Mouse (Mus musculus) embryo, embryonic 9.5 days (tissue): ENCODE data around the gene Blcap.
A peak's percentile ranks its signal among the peaks of the same experiment; 100 is the strongest.

ENCODE experiments used
- DNase-seq: peaks from one replicate; pipeline ENCODE4 v3.0.0-alpha.2; 2017; ENCODE audit errors: extremely low spot score

The Blcap gene

DNA sequence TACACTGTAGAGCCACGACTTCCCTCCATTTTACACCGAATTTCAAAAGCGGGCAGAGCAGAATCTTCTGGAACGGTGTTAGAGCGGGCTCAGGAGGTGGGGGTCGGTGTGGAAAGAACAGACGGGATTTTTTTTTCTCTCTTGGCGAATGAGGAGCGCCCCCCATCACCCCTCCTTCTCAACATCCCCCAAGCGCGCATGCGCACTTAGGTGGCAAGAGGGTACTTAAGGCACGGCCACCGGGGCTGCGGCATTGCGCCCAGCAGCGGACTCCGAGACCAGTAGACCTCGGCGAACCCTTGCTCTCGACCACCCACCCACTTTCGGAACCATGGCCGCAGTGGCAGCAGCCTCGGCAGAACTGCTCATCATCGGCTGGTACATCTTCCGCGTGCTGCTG, 11.2 kb downstream of the Blcap start, which contains the start of gene Nnat:
Gene Nnat, plus strand, starts transcription at position 221 of the 400 bp plus-strand sequence.
- peak; percentile 87 for DNase-seq

DNA sequence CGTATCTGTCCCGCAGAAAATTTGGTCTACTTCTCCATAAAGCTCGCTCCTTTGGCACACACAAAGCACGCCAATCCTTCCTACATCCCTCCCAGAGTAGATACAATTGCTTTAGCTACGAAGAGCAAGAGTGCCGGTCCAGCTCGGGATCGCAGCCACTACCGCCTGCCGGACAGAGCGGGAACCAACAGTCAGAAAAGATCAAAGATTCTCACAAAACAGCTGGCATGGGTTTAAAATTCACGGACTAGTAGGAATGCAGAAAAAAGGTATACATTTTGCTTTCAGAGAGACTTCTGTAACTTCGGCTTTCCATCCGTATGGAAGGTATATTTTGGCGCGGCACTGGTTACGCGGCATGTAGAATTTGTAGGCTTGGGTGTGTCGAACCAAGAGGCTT, 11.6 kb downstream of the Blcap start:
- peak; percentile 44 for DNase-seq

DNA sequence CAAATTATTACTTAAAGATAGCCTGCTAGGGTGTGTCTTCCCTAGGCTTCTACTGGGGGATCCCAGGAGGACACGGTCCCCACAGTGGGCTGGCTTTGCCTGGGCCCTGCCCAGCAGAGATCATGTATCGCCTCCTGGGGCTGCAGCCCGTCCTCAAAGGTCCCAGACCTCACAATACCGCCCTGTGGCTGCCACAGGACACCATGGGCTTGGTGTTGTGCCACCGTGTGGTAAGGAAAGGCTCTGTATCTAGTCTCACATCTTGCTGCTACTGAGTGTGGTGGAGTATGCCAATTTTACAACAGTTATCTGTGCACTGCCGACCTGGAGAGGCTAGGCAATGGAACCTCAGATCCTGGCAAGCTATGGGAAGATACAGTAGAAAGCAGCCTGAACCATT, 12.6 kb downstream of the Blcap start:
- DNase-seq: no peak

DNA sequence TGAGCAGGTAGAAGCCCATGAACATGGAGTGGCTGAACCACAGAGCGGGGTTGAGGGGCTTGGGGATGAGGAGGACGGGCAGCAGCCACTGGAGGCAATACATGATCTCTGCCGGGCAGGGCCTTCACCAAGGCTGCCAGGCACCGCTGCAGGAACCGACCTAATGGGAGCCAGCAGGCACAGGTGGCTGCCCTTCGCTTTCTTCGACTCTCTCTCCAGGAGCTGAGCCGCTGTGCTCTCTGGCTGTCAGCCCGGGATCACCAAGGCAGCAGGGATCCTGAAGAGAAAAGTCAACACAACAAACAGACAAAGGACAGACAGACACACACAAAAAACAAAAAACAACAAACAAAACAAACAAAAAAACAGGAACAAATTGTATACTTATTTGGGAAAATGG, 13.0 kb downstream of the Blcap start:
- DNase-seq: no peak

DNA sequence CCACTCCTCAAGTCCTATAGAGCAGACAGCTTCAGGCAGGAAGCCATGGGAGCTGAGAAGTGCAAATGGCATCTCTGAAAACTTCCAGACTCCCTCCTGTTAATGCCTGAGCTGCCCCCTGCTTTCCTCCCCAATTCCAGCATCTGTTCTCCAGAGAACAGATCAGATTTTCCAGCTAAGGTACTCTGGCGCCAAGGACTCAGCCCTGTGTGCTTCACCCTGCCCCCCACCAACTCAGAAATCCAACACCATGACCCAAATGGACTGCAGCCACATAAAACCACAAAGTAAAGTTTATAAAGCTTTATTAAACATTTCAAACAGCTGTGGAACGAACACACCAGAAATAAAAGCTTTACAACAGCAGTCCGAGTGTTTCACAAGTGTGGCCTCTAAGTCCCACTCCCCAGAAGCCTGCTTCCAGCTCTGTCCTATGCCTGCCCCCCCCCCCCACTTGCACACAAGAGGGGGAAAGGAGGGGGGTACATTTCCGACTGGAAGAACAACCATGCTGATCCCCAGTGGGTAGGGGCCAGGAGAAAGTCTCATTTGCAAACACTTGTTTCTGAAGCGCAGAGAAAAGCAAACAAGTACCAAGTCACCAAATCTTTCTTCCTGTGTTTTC, 14.9 kb downstream of the Blcap start:
- DNase-seq: no peak

DNA sequence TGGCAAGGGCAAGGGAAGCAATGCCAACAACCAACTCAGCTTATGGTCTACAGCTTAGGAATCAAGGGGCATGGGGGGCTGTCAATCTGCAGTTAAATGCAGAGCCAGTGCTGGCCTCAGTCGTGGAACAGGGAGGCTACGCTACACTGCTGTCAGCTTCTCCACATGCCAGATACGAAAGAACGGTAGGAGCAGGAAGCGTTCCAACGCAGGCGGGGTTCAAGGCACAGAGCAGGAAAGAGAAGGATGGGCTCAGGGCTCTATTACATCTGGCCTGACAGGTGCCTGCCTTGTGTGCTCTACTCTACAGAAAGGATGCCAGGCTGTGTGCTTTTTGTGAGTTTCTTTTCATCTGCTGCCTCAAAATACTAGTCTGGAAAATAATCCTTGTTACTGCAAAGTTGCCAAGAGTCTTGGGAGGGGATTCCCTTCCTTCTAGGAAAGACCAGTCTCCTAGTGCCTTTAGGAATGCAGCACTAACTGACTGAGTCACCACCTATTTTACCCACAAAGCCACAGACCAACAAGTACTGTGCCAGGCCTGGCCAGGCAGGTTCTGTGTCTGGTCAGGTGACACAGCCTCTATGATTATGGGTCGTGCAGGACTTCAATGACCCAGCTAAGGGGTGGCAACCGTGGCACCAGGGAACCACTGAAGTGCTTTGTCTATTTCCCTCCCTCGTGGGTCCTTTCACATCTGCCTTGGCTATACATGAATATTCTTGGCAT, 18.8 kb downstream of the Blcap start:
- DNase-seq: no peak

DNA sequence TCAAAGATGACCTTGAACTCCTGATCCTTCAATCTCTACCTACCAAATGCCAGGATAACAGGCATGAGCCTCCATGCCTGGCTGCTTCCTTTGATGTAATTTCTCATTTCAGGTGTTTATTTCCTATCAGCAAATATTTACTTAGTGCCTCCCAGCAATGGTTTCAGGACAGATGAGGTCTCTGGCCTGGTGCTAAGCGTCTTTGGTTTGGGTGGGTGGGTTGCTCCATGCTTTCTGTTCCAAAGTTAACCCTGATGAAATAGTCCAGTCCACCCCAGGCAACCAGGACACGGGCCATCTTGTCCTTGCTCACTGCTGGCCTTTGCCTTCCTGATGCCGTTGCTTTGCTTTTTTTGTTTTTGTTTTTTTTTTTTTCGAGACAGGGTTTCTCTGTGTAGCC, 20.8 kb downstream of the Blcap start:
- no peak for DNase-seq

DNA sequence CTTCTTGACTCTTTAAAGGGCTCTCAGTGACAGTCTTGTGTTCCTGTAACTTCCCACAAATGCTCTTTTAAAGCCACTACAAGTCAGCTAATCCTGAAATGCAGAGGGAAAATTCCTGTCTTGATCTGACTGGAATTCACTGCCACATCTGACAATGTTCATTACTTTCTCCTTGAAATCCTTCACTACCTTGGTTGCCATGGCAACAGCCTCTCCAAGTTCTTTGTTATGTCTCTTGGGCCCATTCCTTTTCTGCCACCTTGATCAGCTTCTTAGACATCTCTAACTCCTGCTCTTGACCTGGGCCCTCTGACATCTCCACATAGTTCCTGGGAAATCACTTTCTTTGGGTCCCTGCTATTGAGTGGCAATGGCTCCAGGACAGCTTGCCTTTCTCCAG, 24.4 kb downstream of the Blcap start:
- no peak for DNase-seq

DNA sequence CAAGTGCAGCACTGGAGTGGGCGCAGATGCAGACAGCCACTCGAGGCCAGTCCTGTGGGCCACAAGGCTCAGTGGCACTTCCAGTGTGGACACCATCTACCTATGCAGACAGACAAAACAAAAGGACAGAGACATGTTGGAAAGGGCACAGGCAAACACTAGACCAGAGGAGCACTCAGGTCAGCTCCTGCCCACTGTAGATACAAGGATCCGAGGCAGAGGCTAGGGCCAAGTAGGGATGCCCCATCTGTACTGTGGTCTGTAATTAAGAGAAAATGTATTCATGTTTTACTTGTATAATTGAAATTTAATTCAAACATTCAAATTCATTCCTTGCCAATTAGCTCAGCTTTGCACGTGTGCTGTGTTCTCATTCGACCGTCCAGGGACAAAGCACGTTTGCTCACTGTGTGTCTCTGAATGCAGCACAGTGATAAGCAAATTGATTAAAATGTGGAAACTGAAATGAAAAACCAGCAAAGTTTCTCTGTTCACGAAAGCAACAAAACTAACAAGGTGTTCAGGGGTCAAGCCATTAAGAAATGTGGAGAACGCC, 26.7 kb downstream of the Blcap start:
- no peak for DNase-seq

DNA sequence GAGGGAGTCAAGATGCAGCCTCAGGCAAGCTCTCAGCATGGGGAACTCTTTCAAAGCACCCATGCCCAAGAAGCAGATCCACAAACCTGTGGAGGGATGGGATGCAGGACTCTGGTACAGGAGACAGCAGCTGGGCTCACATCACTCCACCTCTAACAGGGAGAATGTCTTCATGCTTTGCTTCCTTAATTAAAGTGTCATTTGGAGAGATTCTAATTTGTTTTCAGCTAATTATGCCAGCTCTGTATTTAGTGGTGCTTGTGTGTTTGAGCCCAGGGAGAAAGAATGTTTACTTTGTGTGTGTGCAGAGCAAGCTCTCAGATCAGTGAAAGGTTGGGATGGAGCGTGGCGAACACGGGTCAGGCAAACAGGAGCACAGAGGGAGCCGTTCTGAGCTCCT, 28.7 kb downstream of the Blcap start:
- DNase-seq: no peak

DNA sequence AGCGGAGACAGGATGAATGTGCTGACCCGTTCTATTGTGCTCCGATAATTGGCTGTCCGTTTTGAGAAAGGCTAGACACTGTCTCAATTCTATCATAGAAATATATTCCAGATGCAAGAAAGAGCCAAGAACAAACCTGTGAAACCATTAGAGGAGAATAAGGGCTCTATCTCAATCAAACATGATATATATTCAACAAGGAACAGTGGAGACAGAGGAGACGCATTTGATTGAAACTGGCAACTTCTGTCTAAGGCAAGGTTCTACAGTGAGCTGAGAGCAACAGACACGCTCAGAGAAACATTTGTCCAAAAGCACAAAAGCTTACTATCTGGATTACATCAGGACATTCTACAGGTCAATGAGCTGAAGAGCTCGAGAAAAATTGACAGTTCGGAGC, 29.4 kb downstream of the Blcap start:
- DNase-seq: no peak

DNA sequence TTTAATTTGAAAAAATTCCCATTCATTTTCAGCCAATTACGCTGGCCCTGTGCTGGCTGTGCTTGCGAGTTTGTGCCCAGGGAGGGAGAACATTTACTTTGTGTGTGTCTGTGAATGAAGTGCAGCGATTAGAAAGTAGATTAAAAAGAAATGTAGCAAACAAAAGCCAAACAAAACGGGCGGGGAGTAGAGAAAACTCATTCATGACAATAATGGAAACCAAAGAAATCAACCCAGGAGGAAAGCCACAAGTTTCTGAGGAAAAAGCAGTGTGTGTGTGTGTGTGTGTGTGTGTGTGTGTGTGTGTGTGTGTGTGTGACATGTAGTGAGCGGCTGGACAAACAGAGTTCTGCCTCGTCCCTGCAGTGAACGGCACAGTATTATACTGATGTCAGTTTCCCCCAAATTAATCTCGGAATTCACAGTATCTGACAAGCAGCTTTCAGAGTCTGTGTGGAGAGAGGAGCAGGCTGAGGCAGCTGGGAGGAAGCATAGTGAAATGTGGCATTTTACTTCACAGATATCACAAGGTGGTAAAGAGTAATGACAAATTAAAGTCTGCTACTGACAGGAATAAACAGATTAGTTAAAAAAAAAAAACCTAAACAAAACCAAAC, 30.0 kb downstream of the Blcap start:
- DNase-seq: no peak

DNA sequence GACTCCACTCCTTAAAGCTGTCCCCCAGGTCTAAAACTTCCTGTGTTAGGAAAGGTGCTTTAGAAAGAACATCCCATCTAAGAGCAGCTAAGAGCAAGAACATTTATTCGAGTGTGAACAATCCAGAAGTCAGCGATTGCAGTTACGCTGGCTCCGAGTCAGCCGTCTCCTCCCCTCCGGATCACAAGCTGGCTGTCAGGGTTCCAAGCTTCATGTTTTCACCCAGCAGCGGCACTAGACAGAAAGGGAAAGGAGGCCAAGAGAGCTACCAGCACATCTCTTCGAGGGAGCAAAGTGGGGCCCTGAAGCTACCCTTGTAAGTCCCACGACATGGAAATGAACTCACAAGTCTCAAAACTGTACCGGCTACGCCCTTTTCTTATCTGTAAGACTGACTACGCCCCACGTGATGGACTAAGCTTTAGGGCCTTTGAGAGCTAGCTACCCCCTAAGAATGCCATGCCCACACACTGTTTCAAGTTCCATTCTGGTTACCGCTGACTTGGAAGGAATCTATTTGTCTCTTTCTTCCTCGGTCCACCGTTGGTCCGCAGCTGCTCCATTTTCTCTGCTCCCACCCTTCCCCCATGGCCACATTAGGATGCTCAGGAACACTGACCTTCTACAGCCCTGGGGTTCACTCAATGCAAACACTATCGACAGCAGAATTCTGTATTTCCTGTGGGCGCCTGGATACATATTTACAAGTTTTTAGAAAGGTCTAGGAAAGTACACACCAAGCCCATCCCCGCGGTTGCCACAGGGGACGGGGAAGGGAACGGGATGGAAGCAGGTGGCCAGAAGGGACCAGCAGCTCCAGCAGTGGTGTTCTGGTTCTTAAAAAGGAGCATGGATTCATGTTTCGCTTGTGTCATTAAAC, 30.8 kb downstream of the Blcap start:
- no peak for DNase-seq

DNA sequence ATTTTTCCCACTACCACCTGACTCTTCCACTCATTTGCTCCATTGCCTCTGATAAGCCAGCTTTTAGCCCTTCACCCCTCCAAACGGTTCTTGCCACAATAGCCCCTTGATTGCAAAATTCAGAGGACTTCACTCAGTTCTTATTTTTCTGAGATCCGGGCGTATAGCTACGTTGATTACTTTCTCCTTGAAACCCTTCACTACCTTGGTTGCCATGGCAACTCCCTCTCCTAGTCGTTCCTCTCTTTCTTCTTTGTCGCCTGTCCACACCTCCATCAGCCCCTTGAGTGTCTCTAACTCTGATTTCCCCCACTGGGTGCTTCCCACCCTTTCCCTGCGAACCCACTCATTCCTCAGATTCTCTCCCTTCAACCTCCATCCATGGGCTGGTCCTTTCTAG, 34.0 kb downstream of the Blcap start:
- DNase-seq: no peak

DNA sequence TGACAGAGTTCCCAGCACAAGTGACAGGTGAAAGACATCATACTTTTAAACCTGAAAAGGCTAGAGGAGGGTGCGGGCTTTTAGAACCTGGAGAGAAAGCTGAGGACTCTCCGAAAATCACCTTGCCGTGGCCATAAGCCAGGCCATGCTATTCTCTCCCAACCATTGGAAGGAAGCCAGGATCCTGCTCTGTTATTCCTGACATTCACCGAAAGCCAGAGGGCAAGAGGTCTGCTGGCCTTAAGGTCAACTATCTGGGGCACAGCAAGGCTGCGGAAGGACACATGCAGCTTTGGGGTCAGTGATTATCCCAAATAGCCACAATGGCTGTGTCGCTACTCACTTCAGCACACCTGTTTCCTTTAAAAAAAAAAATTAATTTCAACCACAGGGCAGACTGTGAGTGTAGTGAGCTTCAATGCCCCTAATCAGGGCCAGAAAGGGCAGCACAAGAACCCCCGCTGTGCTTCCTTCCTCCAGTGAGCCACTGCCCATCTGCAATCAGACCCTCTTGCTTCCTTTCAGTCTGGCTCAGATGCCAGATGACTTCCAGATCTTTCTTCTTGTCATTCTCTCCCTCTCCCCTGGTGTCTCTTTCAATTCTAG, 34.5 kb downstream of the Blcap start:
- peak; percentile 49 for DNase-seq

DNA sequence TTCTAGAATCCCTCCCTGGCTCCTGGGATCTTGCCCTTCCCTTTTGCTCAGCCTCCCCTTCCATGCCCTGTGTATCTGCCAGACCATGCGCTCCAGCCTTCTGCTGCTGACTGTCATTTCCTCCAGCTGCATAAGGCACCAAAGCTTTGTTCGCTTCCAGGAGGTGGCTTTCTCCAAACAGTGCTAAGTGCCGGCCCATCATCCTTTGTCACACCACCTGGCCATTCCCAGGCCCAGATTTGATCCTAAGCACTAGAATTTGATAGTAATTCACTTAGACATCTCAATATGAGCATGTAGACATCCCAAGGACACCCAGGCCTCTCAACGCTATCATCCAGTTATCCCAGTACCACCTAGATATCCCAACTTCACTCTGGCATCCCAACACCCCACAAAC, 36.9 kb downstream of the Blcap start:
- no peak for DNase-seq

DNA sequence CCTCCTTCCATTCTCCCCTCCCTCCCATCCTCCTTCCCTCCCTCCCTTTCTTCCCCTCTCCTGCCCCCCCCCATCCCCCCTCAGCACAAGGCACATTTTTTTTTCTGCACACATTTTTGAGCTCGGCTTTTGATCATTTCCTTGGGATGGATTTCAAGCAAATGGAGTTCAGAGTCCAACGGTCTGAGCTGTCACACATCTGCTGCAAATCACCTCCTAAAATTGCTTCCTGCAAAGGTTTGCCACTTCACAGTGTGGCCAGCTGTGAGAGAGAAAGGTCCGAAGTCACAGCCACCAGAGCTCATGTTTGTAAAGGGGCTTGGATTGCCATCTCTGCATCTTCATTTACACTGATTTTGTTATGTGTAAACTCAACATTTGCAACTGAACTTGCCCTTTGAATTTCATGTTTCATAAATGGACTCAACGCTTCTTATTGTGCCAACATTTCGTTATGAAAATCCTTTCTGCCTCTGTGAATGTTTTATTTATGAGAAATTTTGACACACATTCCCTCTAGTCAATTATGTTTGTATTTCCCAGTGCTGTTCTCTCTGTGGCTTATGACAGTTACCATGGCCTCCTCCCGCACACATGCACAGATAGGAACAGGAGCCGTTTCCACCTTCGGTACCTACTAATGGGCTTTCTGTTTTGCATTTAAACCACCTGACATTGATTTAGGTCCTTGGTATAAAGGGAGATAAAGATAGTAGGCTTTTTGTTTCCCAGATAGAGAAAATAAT, 39.2 kb downstream of the Blcap start:
- no peak for DNase-seq

DNA sequence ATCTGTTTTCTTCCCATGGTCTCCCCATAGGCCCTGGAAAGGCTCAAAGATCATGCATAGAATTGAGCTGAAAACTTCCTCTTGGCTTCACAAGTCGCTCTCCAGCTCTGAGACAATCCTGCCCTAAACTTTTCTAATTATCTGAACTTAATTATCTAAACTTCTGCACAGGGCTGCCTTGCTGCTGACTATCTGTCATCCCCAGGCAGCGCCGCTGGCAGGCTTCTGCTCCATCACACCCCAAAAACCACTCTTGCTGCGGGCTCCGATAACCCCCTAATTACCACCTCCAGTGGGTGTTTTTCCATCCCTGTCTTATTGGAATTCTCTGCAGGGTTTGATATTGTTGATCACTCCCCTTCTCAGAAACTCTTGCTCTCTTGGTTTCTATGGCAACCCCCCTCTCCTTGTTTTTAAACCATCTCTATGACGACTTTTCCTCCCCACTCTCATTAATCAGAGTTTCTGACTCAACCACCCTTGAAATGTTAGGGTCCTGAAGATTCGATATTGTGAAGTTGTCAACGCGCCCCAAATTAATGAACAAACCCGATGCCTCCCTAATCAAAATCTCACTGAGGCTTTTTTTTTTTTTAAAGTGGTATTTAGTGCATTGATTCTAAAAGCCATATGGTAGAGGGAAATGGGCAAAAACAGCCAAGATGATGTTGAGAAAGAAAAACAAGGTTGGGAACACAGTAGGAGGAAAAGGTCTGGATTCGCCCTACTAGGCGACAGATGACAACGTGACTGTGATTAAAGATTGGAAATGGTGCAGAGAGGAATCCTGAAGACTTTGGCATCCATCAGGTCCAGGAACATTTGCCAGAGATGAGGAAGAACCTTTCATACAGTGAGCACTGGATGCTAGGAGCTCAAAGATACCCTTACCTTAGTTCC, 40.8 kb downstream of the Blcap start:
- no peak for DNase-seq

DNA sequence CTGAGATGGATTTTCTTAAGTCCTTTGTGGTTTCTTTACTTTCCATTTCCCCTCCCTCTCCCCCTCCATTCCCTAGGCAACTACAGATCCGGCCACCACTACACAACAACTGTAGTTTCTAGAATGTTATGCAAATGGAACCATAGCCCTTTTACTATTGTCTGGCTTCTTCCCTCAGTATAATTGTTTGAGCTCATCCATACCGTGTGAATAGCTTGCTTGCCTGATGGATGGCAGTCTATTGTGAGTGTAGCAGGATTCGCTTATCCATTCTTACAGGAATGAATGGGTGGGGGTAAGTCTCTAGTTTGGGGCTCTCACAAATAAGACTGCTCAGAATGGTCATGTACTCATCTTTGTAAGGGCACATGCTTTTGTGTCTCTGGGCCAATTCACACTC, 48.5 kb downstream of the Blcap start:
- no peak for DNase-seq

DNA sequence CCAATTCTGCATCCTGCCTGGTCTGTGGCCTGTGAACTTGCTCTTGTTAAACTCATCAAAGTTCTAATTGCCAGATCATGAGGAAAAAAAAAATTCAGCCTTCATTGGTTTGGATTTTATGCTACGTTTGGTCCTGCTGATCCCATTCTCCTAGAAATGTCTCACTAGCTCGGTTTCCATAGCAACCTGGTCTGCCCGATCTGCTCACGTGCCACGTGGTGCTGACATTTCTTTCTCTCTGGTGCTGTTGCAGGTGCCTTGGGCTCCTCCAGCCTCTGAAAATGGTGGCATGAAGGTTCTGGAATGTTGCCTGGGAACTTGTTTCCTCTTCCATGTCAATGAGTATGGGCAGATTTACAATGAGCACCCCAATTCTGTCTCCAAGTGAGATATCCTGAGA, 50.6 kb downstream of the Blcap start:
- DNase-seq: no peak
